Mouse (Mus musculus) midbrain, embryonic 15.5 days (tissue): Measurements from ENCODE around the gene Slco1a1. TPM values are rescaled to one million over a fixed set of nuclear protein-coding genes. Genes with fewer than 3 reads are reported as not detected.

Experiments
- ATAC-seq: fragments of 200-750 bp; cut with Nextera tagmentation; replicated peaks from 2 replicates; pipeline ENCODE4 v1.8.0; 2017; ENCODE audit warnings: moderate TSS enrichment
- H3K27ac ChIP-seq: fragments of 300-500 bp; sonication (generic); 2 replicates; pipeline ENCODE4 v1.5.1; 2015; ENCODE audit warnings: mild to moderate bottlenecking, inconsistent platforms
- H3K27me3 ChIP-seq: fragments of 300-500 bp; sonication (generic); replicated peaks from 2 replicates; pipeline ENCODE4 v1.6.1; 2015; ENCODE audit warnings: inconsistent platforms
- H3K36me3 ChIP-seq: fragments of 300-500 bp; sonication (generic); replicated peaks from 2 replicates; pipeline ENCODE4 v1.6.1; 2015; ENCODE audit warnings: inconsistent platforms
- H3K4me1 ChIP-seq: fragments of 300-500 bp; sonication (generic); 2 replicates; pipeline ENCODE4 v1.6.1; 2015; ENCODE audit warnings: inconsistent platforms
- H3K4me2 ChIP-seq: fragments of 300-500 bp; sonication (generic); 2 replicates; pipeline ENCODE4 v1.6.1; 2015; ENCODE audit warnings: inconsistent platforms, mild to moderate bottlenecking, moderate library complexity
- H3K4me3 ChIP-seq: fragments of 300-500 bp; sonication (generic); 2 replicates; pipeline ENCODE4 v1.5.1; 2015; ENCODE audit warnings: mild to moderate bottlenecking, inconsistent platforms
- H3K9ac ChIP-seq: fragments of 300-500 bp; sonication (generic); 2 replicates; pipeline ENCODE4 v1.6.1; 2015; ENCODE audit warnings: mild to moderate bottlenecking, inconsistent platforms
- H3K9me3 ChIP-seq: fragments of 300-500 bp; sonication (generic); 2 replicates; pipeline ENCODE4 v1.6.1; 2016; ENCODE audit warnings: inconsistent platforms
- WGBS: fragments of 180-500 bp; shearing (Covaris S2); methylation state at CpG from one replicate; pipeline ENCODE4 v1.1.7; 2015; ENCODE audit warnings: mixed read lengths; 5-methylcytosine and 5-hydroxymethylcytosine counted together
- polyA plus RNA-seq: library from polyadenylated mRNA; unstranded; fragments of >200 nt; fragmentation: Nextera tagmentation; extraction: Ambion mirVana; gene quantifications from 2 replicates; pipeline ENCODE4 v1.2.1, GENCODE M21; 2015

Slco1a1 gene
- polyA plus RNA-seq, 1 experiment from 2014 or later = not detected

- no peak overlapping the region for H3K27ac ChIP-seq
- 83% methylated on average over 5 of the region's 5 CpGs for WGBS
- no peak for ATAC-seq
- no peak overlapping the region for H3K9ac ChIP-seq
- no peaks in the 10 kb centered on the region for H3K36me3 ChIP-seq
- H3K4me1 ChIP-seq = no peaks in the 10 kb centered on the region
- no peak overlapping the region for H3K4me3 ChIP-seq
- no peaks in the 10 kb centered on the region for H3K9me3 ChIP-seq
- no peak overlapping the region for H3K4me2 ChIP-seq
- H3K27me3 ChIP-seq = no peaks in the 10 kb centered on the region
These were observed 78.0 kb downstream of the Slco1a1 start for GRCm38 (mm10) chr6:141868735-141869134.

GRCm38 (mm10) chr6:141866026-141866425 is 80.7 kb downstream of the Slco1a1 start:
- Histone ChIP-seq H3K9me3 (no peaks in the 10 kb centered on the region), H3K4me2 (no peak overlapping the region), H3K4me3 (no peak overlapping the region), H3K9ac (no peak overlapping the region), H3K27me3 (no peaks in the 10 kb centered on the region), H3K36me3 (no peaks in the 10 kb centered on the region), H3K27ac (no peak overlapping the region), H3K4me1 (no peaks in the 10 kb centered on the region)
- ATAC-seq = no peak
- 85% methylated on average over 5 of the region's 5 CpGs for WGBS

GRCm38 (mm10) chr6:141857735-141858531 is 88.8 kb downstream of the Slco1a1 start:
- ATAC-seq = no peak
- no peak overlapping the region for H3K4me2 ChIP-seq
- no peak overlapping the region for H3K9ac ChIP-seq
- no peaks in the 10 kb centered on the region for H3K27me3 ChIP-seq
- no peak overlapping the region for H3K27ac ChIP-seq
- H3K4me1 ChIP-seq = no peaks in the 10 kb centered on the region
- H3K4me3 ChIP-seq = no peak overlapping the region
- H3K9me3 ChIP-seq = no peaks in the 10 kb centered on the region
- no peaks in the 10 kb centered on the region for H3K36me3 ChIP-seq
- WGBS = 77% methylated on average over 8 of the region's 8 CpGs

Other genes starting within 250 kb of the Slco1a1 start
- not detected in 2 replicates for gene Gm5724, start 173.2 kb downstream of the Slco1a1 start, polyA plus RNA-seq
- 1.3 and 1.5 TPM in 2 replicates for gene Slco1a4, start 90.8 kb downstream of the Slco1a1 start, polyA plus RNA-seq
- not detected in 2 replicates for gene Gm6614, start 64.5 kb upstream of the Slco1a1 start, polyA plus RNA-seq